Mouse (Mus musculus) spleen, postnatal 14 days (tissue): ENCODE measurements at regions not wholly inside any gene's neighbourhood (a gene's known extent, or its start where the extent isn't known, plus 50 kb on each side); places are given as distances from the start of the nearest gene placed in this dataset.

Experiments used
- DNase-seq, 2 experiments: peaks; one replicate each; pipeline ENCODE4 v3.0.0; 2021 to 2022; ENCODE audit warnings: low spot score in 2 of 2

DNA sequence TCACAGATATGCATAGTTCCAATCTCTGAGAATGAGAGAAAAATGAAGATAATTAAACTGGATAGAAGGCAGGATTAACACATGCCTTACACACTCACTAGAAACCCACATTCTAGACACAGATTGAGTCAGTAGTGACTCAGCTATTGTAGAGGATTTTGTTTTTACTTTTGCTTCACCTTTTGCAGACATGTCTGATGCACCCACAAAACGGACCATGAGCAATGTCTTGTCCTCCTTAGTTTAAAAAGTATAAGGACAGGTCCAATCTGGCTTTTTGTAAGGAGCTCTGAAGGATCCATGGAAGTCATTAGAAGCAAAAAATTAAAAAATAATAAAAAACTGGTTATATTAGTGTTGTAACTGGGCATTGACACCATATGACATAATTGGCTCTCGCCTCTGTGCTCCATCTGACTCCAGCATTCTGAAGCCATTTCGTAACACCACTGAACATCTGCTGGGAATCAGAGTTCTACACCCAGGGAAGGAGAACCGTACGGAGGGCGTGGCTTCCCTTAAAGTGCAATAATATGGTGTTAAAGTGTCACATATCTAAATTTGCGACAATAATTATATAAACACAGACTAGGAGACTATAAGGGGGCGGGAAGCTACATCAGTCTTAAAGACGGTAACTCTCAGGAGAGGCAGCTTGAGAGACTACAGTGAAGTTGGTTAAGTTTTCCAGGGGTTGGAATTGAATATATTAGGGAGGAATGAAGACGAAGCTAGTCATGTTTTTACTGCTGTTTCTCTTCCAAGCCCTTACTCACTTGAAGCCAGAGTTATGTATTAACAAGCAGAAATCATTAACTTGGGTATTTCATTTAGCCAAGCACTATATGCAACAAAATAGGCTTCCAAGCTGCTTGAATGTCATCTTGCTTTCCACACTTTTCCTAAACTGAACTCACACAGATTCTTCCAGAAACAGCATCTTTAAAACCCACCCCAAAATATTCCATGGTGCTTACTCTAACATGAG is 558.0 kb downstream of the Ebf1 start:
- DNase-seq: no peak

DNA sequence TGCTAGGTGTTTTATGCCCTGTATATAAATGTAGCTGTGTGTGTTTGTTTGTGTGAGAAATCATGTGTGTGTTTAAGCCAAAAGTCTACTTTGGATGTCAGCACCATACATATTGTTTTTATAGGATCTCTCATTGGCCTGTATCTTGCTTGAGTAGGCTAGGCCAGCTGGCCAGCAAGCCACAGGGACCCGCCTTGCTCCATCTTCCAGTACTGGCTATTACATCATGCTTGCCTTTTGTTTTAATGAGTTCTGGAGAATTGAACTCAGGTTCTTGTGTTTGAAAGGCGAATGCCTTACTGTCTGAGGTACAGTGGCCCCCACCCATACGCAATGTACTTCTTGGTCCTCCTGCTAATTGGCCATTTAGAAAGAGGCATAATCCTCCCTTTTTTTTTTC is 559.9 kb downstream of the Ebf1 start:
- no peak for DNase-seq

DNA sequence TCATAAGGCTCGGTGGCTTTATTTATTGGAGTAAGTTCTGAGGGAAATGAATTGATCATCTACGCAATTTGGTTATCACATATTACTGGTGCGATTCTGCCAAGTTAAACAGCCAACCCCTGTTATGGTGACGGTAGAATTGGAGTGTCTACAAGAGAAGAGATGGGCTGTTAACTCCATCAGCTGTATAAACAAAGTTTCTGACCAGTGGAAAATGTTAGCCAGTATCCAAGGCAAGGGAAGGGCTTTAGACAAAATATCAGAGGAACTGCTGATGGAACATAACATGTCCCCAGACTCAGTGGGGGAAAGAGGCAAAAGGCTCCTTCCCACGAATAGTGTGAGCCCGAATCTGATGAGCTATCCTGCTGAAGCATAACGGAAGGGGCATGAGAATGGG is 560.9 kb downstream of the Ebf1 start:
- no peak for DNase-seq

DNA sequence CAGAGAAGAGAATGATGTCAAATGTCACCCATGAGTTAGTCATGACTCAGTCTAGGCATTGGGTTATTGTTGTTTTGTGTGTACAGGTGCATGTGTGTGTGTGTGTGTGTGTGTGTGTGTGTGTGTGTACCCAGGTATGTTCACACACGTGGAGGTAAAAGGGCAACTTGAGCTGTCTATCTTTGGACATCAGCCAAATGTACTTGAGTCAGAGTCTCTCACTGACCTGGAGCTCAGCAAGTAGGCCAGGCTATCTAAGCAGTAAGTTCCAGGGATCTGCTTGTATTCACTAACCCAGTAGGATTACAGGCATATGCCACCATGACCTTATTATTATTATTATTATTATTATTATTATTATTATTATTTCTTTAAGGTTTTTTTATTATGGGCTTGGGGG is 561.9 kb downstream of the Ebf1 start:
- DNase-seq: no peak

DNA sequence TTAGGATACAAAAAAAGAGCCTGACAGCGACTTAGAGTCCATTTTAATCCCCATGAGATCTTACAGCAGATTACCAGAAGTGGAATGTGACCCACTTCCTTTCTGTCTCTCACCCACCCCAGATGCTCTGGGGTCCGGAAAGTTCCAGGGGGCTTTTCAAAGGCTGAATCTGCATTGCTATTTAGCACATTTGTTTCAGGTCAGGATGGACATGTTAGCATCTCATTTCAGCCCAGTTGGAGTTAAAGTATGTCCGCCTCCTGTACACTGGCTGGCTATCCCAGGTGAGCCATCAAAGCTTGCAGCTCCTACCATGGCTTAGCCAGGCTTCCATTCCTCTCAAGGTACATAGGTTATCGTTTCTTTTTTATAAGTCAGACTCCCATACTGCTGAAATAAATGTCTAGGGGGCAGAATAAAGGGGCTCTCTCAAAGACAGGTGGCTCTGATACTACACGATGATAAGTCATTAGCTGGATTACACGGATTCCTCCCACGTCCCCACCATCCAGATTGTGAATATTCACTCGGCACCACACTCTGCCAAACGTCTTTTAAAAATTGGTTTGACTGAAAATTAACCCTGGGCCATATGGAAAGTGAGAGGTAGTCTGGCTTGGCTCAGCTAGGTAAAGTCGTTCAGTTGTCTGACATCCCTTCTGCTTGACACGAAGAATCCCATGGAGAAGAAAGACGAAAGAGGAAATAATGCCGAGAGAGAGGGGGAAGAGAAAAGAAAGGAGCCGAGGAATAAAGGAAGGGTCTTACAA is 573.7 kb downstream of the Ebf1 start:
- no peak for DNase-seq

DNA sequence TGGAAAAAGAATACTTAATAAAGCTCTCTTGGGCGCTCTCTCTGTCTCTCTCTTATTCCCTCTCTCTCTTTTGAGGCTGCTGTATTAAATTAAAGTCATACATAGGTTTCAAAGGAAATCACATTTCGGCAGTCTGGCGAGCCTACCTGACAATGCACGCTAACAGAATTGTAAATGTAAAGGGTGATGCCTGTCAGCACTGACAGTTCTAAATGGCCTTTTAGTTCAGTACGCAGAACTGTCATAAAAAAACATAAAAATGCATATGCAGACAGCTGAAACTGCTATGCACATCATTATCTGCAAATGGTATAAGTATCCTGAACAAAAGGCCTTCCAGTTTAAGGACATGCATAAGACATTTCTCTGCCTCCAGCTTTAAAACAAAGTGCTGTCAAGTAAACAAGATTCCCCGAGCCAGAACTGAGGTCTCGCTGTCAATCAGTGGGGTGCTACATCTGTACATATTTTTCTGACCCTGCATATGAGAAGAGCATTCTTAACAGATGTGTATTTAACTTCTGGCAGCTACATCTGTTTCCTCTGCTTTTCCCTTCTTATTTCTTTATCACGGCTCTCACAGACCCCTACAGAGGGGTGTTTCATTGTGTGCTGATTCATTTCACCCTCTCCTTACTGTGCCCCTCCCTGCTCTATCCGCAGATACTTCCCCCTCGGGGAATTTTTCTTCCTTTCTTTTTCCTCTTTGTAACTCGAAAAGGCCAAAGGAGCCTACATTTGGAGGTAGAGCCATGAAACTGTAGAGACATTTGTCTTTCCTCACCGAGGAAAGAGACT is 574.5 kb downstream of the Ebf1 start:
- no peak for DNase-seq

DNA sequence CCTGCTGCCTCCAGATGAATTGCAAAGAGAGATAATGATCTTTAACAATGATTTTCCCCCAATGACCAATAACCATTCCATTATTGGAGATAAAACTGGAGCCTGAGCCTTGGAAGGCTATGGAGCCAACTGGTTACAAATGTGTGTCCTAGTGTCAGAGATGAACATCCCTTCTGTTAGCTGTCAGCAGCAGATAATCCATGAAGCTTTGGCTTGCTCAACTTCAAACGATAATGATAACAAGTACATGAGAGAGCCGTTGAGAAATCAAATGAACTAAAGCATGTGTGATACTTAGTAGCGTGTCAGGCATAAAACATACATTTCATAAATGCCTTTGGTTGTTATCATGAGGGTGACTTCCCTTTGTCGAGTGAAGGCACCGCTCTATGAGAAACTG is 576.2 kb downstream of the Ebf1 start:
- DNase-seq: no peak

DNA sequence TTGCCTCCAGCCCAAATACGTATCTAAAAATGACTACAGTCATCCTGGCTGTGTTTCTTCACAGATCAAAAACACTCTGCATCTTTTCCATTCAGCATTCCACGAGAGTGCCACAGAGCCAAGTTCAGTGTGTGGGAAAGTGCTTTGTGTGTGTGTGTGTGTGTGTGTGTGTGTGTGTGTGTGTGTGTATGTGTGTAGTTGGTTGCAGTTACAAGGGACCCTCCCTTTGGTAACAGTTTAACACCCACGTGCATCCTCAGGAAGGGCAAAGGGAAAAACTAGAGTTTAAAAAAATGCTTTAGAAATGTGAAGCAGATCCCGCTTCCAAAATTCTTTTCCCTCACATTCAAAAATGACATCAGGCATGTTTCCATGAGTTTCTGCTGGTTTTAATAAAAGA is 582.4 kb downstream of the Ebf1 start:
- no peak for DNase-seq

DNA sequence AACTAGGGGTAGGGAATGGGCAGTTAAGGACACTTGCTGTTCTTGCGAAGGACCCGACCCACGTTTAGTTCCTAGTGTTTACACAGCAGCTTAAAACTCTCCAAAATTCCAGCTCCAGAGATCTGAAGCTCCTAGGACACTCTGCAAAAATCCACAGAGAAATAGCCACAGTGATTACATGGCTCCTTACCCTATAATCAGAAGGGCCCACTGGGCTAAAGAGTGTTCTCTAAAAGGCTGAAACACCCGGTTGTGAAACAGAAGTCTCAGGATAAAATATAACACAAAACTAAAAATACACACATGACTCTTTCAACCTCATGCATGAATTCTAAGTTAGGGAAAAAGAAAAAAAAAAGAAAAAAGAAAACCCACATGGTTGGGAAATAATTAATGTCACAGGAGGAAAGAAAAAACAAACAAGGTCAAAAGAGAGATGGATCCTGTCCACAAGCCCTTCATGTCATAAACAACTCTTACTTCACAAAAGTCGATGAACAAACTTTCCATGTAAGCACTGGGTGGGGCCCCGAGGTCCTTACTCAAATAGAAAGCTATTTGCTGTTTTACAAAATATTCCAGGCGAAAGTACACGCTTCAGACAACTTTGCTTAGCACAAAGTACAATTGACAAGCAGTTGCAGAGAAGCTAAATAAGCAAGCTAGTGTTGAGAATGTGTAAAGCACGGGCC is 583.7 kb downstream of the Ebf1 start:
- no peak for DNase-seq

DNA sequence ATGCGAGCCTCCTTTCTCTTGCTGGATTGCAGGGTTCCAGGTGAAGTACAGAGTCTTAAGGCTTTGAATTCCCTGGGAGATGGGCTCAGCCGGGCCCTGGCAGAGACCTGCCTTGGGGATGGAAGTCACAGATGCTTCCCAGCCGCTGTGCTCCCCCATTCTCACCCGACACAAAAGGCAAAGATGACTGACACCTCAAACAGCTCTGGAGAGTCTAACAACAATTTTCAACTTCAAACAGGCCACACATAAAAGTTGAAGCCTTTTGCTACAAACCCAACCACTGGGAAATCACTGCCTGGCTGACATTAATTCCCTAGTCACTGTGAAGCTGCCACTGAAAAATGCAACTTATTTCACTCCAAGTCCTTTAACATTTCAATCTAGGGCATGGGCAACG is 586.3 kb downstream of the Ebf1 start:
- no peak for DNase-seq

DNA sequence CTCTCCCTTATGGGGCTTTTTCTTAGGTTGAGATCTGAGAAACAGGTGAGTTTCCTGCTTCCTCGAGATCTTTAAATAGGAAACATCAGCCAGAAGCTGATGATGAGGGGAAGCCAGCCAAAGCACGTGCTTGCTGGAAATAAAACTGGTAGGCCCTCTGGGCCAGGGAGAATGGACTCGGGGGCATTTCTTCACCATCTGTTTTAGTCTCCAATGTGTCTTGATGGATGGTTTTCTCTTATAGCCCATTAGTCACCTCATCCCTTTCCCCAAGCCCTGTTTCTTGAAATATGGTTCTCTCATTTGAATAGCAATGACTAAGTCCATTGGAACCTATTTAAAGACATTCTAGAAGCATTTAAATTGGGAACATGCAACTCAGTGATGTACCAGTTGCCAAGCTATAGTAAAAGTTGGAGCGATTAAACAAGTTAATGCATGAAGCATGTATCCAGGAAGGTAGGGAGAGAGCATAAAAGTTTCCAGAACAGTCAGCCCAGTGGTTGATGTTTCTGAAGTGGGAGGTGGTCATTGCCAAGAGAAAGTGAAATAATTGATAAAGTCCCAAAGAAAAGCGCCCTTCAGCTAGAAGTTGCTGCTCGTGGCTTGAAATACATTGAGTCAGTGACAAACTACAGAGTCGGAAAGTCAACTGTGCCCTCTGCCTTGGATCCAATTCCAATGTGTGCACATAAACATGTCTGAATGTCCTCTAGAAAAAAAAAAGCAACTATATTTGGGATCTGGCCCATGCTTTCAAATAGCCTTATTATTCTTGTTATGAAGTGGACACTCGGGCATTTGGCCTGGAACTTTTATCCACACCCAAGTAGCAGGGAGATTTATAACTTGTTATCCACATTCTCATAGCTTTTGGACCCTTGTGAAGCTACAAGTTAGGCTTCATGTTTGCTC is 589.8 kb downstream of the Ebf1 start:
- no peak for DNase-seq

DNA sequence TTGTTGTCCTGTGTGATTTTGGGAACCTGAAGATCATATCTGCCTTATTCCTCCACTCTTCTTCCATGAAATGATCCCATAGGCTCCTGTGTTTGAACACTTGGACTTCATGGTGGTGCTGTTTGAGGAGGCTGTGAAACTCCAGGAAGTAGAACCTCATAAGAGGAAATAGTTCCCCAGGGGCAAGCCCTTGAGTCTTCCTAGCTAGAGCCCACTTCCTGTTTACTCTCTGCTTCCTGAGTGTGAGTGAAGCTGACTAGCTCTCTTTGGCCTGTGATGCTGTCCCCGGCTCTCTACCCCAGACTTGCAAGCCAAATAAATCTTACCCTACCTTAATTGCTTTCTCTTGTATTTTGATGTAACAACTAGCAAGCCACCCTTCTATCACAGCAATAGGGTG is 597.0 kb downstream of the Ebf1 start:
- DNase-seq: no peak

DNA sequence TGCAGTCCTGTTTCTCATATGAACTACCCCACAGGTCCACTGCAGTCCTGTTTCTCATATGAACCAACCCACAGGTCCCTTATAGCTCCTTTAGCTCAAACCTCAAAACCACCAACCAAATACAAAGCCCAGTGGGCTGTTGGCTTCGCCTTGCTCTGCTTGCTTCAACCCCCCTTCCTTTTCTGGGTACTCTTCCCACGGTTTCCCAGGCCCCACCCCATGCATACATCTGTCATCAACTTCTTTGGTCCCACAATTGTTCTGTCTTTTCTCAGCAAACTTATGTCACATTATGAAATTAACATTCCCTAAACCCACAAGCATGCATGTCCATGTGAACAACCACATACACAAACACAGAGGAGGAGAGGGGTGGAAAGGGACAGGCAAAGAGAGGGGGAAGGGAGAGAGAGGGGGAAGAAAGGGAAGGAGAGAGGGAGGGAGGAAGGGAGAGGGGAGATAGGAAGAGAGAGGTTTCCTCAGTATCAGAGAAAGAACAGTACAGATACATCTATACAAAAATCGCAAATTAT is 599.9 kb downstream of the Ebf1 start:
- no peak for DNase-seq

DNA sequence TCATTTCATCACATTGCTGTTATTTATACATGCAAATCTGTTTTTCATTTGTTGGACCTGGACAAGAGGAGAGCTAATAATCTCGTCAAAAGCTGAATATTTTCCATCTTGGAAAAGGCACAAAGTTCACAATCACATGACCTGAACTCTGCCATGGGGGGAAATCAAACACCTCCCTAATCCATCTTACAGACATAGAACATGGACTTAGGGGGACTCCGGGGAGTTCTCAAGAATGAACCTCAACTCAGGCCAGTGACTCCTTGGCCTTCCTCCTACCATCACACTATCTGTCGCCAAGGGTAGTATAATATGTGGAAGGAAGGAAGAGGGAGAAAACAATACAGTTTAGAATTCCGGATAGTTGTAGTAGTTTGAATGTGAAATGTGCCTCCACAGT is 602.1 kb downstream of the Ebf1 start:
- no peak for DNase-seq

DNA sequence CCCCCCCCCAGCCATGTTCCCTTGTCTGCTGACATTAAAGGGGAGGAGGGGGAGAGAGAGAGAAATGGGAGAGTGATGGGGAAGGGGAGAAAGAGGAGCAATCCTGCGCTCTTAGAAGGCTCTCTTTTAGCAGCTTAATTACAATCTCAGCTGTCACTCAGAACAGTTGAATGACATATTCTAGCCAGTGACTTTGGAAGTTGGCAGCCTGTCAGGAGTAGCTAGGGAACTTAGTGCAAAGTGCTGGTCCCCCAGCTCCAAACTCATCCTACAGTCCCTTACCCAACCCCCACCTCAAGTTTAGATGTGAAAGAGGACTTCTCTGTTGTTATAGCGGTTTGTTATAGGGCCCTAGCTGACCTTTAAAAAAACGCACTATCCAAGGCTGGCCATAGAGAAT is 604.9 kb downstream of the Ebf1 start:
- no peak for DNase-seq

DNA sequence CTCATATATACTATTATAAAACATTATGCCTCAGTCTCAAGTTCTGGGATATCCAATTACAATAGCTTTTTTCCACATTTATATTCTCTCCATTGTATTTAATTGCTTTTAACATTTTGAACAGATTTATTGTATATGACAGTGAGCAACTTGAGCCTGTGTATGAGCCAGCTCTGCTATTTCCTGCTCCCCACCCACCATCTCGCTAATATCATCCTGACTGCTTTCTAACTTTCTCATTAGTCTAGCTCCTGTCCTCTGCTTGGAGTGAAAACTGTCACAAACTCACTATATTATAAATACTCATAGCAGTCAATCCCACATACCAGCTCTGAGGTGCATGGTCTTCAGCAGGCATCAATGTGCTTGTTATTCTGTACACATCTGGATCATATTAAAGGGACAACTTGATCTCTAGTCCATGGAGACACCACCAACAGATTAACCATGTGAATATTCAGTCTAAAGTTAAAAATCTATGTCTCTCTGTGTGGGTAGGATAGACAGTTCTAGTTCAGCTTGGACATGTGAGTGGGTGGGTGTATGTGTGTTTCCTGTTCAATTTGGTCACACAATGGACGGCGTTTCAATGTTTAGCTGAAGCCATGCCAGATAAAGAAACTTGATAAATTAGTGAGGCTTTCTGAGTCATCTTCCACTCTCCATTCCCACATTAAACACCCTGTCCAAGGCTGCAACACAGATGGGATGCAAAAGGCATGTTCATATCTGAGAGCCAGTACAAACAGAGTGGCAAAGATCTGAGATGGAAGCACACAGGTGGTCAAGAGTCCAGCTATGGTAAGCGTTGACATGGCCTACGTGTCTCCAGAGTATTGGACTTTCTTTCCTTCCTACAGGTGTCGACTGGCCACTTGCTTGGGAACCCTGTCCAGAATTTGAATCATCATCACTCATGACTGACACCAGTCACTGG is 616.1 kb upstream of the Clint1 start:
- no peak for DNase-seq

DNA sequence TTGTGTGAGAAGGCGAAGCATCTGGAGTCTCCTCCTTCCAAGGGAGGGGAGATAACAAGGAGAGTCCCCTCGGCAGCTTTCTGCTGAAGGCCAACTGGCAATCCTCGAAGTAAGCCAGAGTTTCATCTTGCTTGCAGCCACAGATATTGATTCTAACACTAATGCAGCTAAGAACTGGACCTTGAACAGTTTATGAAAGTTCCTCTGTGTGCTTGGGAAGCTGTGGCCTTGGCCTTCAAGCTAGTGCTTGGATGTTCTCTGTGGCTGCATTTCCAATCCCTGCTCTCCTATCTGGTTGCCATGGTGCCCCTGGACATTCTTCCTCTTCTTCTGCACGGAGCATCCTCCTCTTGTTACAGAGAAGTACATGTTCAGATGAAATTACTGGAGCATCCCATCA is 614.8 kb upstream of the Clint1 start:
- no peak for DNase-seq

DNA sequence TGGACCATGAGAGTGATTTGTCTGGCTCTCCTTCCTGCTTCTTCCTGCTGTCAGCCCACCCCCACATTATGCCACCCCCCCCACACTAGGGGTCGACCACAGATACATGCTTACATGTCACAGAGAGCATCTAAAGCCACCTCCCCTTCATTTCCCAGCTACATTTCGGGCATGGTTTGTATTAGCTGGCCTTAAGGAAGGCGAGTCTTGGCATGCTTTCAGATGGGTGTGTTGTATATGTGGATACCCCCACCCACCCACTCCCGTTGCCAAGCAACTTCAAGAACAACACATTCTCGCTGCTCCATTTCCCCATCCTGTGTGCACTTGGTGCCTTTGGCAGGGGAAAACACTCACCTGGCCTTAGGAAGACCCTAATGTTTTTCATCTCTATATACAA is 612.8 kb upstream of the Clint1 start:
- no peak for DNase-seq

DNA sequence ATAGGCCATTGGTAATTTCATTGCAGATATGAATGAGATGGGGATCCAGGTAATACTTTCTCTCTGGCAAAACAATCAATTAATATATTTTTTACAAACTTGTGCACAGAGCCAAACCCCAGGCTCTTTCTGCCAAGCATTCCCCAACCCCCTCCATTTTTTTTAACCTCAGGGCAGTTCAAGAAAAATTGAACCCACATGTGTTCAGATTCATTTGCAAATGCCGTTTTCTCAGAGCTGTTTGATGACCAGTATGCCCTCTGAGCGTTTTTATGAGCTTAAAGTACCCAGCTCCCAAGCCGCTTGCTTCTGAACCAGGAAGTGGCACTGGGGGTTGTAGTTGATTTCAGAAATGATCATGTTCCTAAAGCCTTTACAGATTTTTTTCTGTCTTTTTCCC is 611.4 kb upstream of the Clint1 start:
- DNase-seq: no peak
